Mouse (Mus musculus) heart, embryonic 14.5 days (tissue): ENCODE measurements around the gene Krt36. TPM values are rescaled to one million over a fixed set of nuclear protein-coding genes. Genes with fewer than 3 reads are reported as not detected.

Source experiments
- ATAC-seq: fragments of 200-750 bp; cut with Nextera tagmentation; 2 replicates; pipeline ENCODE4 v1.8.0; 2017; ENCODE audit warnings: low read depth, moderate TSS enrichment; ENCODE audit not compliant: insufficient number of reproducible peaks, insufficient read depth, low FRiP score
- H3K27ac ChIP-seq, 2 experiments: fragments of 200-500 bp in 1 of 2; fragments of 300-500 bp in 1 of 2; sonication (generic) in 1 of 2; replicated peaks in 1 of 2; 2 replicates each; pipeline ENCODE4 v1.5.1; 2012 to 2014; ENCODE audit warnings: low read depth in 2 of 2, low read length in 2 of 2, control low read depth in 1 of 2, mild to moderate bottlenecking in 1 of 2, mixed read lengths in 1 of 2; ENCODE audit not compliant: control insufficient read depth in 1 of 2, insufficient read depth in 1 of 2
- H3K27me3 ChIP-seq: fragments of 300-500 bp; sonication (generic); 2 replicates; pipeline ENCODE4 v1.6.1; 2014; ENCODE audit warnings: mild to moderate bottlenecking, low read length, control low read depth; ENCODE audit not compliant: control insufficient read depth, insufficient read depth
- H3K36me3 ChIP-seq: fragments of 300-500 bp; sonication (generic); 2 replicates; pipeline ENCODE4 v1.6.1; 2014; ENCODE audit warnings: mild to moderate bottlenecking, control low read depth, low read length, mixed read lengths; ENCODE audit not compliant: control insufficient read depth, insufficient read depth
- H3K4me1 ChIP-seq, 2 experiments: fragments of 200-500 bp in 1 of 2; fragments of 300-500 bp in 1 of 2; sonication (generic) in 1 of 2; 2 replicates each; pipeline ENCODE4 v1.6.1; 2012 to 2014; ENCODE audit warnings: low read length in 2 of 2, control low read depth in 1 of 2, mixed read lengths in 1 of 2; ENCODE audit not compliant: control insufficient read depth in 2 of 2, insufficient read depth in 2 of 2
- H3K4me2 ChIP-seq: fragments of 300-500 bp; sonication (generic); 2 replicates; pipeline ENCODE4 v1.6.1; 2014; ENCODE audit warnings: mild to moderate bottlenecking, low read length
- H3K4me3 ChIP-seq, 2 experiments: fragments of 200-500 bp in 1 of 2; fragments of 300-500 bp in 1 of 2; sonication (generic) in 1 of 2; 2 replicates each; pipeline ENCODE4 v1.5.1; 2012 to 2014; ENCODE audit warnings: low read length in 2 of 2, mild to moderate bottlenecking in 2 of 2, control low read depth in 1 of 2, low read depth in 1 of 2, moderate library complexity in 1 of 2; ENCODE audit not compliant: control insufficient read depth in 1 of 2, insufficient read depth in 1 of 2
- H3K9ac ChIP-seq: fragments of 300-500 bp; sonication (generic); 2 replicates; pipeline ENCODE4 v1.6.1; 2014; ENCODE audit warnings: mild to moderate bottlenecking, low read length
- H3K9me3 ChIP-seq: fragments of 300-500 bp; sonication (generic); 2 replicates; pipeline ENCODE4 v1.6.1; 2016; ENCODE audit warnings: low read length, control low read depth; ENCODE audit not compliant: control insufficient read depth
- WGBS: fragments of 180-500 bp; shearing (Covaris S2); extraction: QIAGEN DNeasy Blood & Tissue Kit; methylation state at CpG from one replicate; pipeline ENCODE4 v1.1.7; 2014; 5-methylcytosine and 5-hydroxymethylcytosine counted together
- polyA plus RNA-seq: library from polyadenylated mRNA; unstranded; fragments of >200 nt; fragmentation: Nextera tagmentation; extraction: Ambion mirVana; gene quantifications from 2 replicates; pipeline ENCODE4 v1.2.1, GENCODE M21; 2014

Krt36 gene
- polyA plus RNA-seq, 1 experiment from 2014 or later: not detected

GRCm38 (mm10) chr11:100112935-100113741 is 7.7 kb upstream of the Krt36 start:
- H3K36me3 ChIP-seq: no peaks in the 10 kb centered on the region
- no peaks in the 10 kb centered on the region for H3K4me1 ChIP-seq
- no peak overlapping the region for H3K4me3 ChIP-seq
- no peaks in the 10 kb centered on the region for H3K27me3 ChIP-seq
- 75% methylated on average over 11 of the region's 11 CpGs for WGBS
- ATAC-seq: no peak
- H3K9ac ChIP-seq: no peak overlapping the region
- no peak overlapping the region for H3K27ac ChIP-seq
- no peak overlapping the region for H3K4me2 ChIP-seq
- no peaks in the 10 kb centered on the region for H3K9me3 ChIP-seq

- WGBS: 44% methylated on average over 15 of the region's 15 CpGs
- Histone ChIP-seq H3K9ac (no peak overlapping the region), H3K36me3 (no peaks in the 10 kb centered on the region), H3K4me3 (no peak overlapping the region), H3K27ac (no peak overlapping the region), H3K9me3 (no peaks in the 10 kb centered on the region), H3K27me3 (no peaks in the 10 kb centered on the region), H3K4me1 (no peaks in the 10 kb centered on the region), H3K4me2 (no peak overlapping the region)
- ATAC-seq: no peak
Measured at GRCm38 (mm10) chr11:100102693-100103429, 2.6 kb downstream of the Krt36 start.

GRCm38 (mm10) chr11:100100391-100100790 is 5.0 kb downstream of the Krt36 start:
- no peaks in the 10 kb centered on the region for H3K9me3 ChIP-seq
- ATAC-seq: no peak
- no peaks in the 10 kb centered on the region for H3K36me3 ChIP-seq
- no peak overlapping the region for H3K4me2 ChIP-seq
- no peak overlapping the region for H3K4me3 ChIP-seq
- H3K27ac ChIP-seq: no peak overlapping the region
- H3K4me1 ChIP-seq: no peaks in the 10 kb centered on the region
- H3K9ac ChIP-seq: no peak overlapping the region
- WGBS: 76% methylated on average over 4 of the region's 4 CpGs
- H3K27me3 ChIP-seq: no peaks in the 10 kb centered on the region

GRCm38 (mm10) chr11:100097819-100098218 is 7.6 kb downstream of the Krt36 start:
- 0 out of 2 replicates have a peak, but pooled peaks have one; percentile 36 for ATAC-seq
- Histone ChIP-seq H3K4me2 (no peak overlapping the region), H3K36me3 (no peaks in the 10 kb centered on the region), H3K4me1 (no peaks in the 10 kb centered on the region), H3K27ac (no peak overlapping the region), H3K9me3 (no peaks in the 10 kb centered on the region), H3K27me3 (no peaks in the 10 kb centered on the region), H3K4me3 (no peak overlapping the region), H3K9ac (no peak overlapping the region)
- WGBS: 67% methylated on average over 9 of the region's 9 CpGs

GRCm38 (mm10) chr11:100096141-100096540 is 9.3 kb downstream of the Krt36 start, which contains the start of gene Krt35:
Gene Krt35 (minus strand): TSS chr11:100096241.
- WGBS: 83% methylated on average over 9 of the region's 9 CpGs
- Histone ChIP-seq H3K27ac (no peak within 1 kb of the TSS), H3K9ac (no peak within 1 kb of the TSS), H3K4me3 (no peak within 1 kb of the TSS), H3K27me3 (no peaks in the 10 kb centered on the region), H3K4me1 (no peaks in the 10 kb centered on the region), H3K9me3 (no peaks in the 10 kb centered on the region), H3K4me2 (no peak within 1 kb of the TSS), H3K36me3 (no peaks in the 10 kb centered on the region)
- no peak for ATAC-seq

- ATAC-seq: no peak
- no peaks in the 10 kb centered on the region for H3K36me3 ChIP-seq
- no peaks in the 10 kb centered on the region for H3K9me3 ChIP-seq
- H3K4me1 ChIP-seq: no peaks in the 10 kb centered on the region
- no peak overlapping the region for H3K4me3 ChIP-seq
- H3K27ac ChIP-seq: no peak overlapping the region
- no peaks in the 10 kb centered on the region for H3K27me3 ChIP-seq
- H3K9ac ChIP-seq: no peak overlapping the region
- 56% methylated on average over 7 of the region's 7 CpGs for WGBS
- H3K4me2 ChIP-seq: no peak overlapping the region
Measured at GRCm38 (mm10) chr11:100088378-100089025, 16.9 kb downstream of the Krt36 start.

- Histone ChIP-seq H3K4me1 (no peaks in the 10 kb centered on the region), H3K4me2 (no peak within 1 kb of the TSS), H3K9ac (no peak within 1 kb of the TSS), H3K4me3 (no peak within 1 kb of the TSS), H3K36me3 (no peaks in the 10 kb centered on the region), H3K27ac (no peak within 1 kb of the TSS), H3K27me3 (no peaks in the 10 kb centered on the region), H3K9me3 (no peaks in the 10 kb centered on the region)
- WGBS: 85% methylated on average over 10 of the region's 10 CpGs
- no peak for ATAC-seq
Measured at GRCm38 (mm10) chr11:100087861-100088260, 17.6 kb downstream of the Krt36 start, which contains the start of gene Krt32. Gene Krt32 (minus strand): TSS chr11:100088226.
